Mouse (Mus musculus): ENCODE data around the gene Cep83.

The Cep83 gene

GRCm38 (mm10) chr10:94777576-94777975 lies 89.1 kb downstream of the Cep83 start:
- in situ Hi-C loops (cut with MboI; ENCODE audit: low sequenced_read_pairs), result no loop called here

DNA sequence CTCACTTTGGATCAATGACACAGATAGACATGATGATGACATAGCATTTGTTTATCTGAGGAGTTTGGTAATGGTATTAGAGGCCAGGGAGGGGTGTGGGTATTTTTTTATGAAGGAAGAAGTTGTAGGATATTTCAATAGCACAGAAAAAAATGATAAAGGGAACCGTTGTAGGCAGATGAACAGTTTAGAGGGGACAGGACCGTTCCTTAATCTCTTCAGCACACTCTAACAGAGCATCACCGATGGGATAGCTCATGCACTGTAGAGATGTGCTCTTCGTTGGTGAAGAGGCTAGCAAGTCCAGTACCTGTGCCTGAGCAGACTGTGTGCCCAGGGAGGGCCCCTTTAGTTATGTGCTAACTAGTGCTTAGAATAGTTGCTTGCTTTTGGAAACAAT lies 90.9 kb downstream of the Cep83 start:
- in situ Hi-C loops (cut with MboI; ENCODE audit: low sequenced_read_pairs), result no loop called here

GRCm38 (mm10) chr10:94780618-94781262 lies 92.3 kb downstream of the Cep83 start:
- in situ Hi-C loops (cut with MboI; ENCODE audit: low sequenced_read_pairs), result no loop called here

GRCm38 (mm10) chr10:94789205-94789604 lies 100.8 kb downstream of the Cep83 start:
- in situ Hi-C loops (cut with MboI; ENCODE audit: low sequenced_read_pairs), result no loop called here

DNA sequence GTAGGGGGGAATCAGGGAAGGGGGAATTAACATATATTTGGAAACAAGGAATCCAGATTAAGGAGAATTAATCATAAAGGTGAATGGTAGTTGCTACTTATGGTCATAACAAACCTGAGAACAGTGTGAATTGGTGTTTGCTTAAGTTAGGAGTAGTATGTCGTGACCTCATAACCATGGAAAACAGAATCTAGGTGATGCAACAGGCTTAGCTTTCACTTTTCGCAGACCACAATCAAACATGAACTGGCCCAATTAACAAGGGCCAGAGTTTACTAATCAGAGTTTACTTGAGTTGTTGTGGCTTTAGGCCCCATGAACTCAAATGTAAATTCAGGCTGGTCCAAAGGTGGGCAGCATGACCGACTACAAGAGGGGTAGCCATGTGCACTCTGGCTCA lies 105.5 kb downstream of the Cep83 start:
- in situ Hi-C loops (cut with MboI; ENCODE audit: low sequenced_read_pairs), result no loop called here

DNA sequence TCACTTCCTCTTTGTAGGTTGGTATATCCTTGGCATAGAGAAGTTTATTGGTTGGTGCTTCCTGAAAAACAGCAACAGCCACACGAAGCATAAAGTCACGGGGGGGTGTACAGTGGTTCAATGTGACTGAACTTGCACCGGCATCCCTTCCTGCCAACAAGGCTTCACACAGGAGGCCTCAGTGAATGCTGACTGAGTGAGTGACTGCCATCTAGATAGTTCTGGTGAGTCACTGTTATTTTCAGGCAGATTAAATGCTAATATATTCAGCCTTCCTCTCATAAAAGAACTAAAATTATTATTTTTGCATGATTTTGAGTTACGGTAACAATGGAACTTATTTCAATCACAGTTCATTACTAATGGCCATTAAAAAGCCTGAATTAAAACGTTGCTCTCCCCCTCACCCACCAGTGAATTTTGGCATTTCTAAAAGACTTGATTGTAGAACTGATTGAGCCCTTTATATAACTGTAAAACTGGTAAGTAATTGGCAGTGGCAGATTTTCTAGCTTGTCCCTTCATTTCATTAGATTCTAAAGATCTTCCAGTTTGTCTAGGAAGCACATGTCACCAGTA lies 106.3 kb downstream of the Cep83 start:
- in situ Hi-C loops (cut with MboI; ENCODE audit: low sequenced_read_pairs), result no loop called here

- in situ Hi-C loops (cut with MboI; ENCODE audit: low sequenced_read_pairs), result no loop called here
Measured at GRCm38 (mm10) chr10:94798128-94798527, 109.7 kb downstream of the Cep83 start.

GRCm38 (mm10) chr10:94799485-94800239 lies 111.2 kb downstream of the Cep83 start:
- in situ Hi-C loops (cut with MboI; ENCODE audit: low sequenced_read_pairs), result no loop called here

GRCm38 (mm10) chr10:94800677-94801354 lies 112.4 kb downstream of the Cep83 start:
- in situ Hi-C loops (cut with MboI; ENCODE audit: low sequenced_read_pairs), result no loop called here

DNA sequence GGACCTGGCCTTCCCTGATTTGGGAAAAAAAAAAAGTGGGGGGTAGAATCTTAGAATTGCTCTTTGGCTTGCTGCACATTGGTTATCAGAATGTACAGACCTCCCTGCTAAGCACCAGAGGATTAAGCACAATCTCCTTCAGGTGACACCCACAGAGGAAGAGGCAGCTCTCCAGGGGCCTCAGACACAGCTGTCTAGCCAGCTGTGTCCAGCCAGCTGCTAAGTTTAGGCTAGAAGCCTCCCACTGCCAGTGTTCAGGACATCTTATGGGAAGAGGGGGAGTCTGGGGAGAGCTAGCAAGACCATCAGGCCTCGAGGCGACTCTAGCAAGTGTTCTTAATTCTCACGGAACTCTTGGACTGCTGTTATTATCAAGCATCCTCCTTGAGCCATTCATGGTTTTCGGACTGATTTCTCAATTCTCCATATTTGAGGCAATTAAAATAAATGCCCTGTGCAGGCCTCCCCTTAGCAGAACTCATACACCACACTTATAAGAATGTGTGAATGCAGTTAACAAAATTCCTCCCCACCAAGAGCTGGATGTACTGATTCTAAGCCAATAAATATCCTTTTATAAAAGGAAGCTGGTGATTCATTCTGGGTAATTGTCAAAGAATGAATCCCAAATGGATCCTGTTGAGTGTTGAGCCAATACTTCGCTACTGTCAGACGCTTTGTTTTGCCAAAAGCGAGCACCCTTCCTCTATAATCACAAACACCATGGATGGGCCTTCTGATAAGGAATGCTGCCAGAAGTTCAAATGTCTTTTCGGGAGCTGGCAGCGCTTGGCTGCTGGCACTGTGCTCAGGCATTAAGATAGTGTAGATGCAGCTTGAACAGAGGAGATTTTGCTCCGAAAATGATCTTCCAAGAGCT lies 115.8 kb downstream of the Cep83 start:
- in situ Hi-C loops (cut with MboI; ENCODE audit: low sequenced_read_pairs), result no loop called here

DNA sequence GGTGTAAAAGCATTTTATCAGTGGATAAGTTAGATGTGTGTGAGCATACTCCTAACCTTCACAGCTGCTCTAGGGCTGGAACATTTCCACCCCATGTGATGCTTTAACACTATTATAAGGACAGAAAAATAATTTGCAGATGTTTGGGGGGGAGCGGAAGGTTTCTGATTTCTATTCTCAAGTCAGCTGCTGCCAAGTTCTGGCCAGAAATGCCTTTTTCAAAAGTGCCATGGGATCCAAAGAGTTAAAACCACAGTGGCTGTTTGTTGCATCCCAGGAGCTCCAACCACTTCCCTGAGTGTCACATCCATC lies 116.4 kb downstream of the Cep83 start:
- in situ Hi-C loops (cut with MboI; ENCODE audit: low sequenced_read_pairs), result no loop called here

- in situ Hi-C loops (cut with MboI; ENCODE audit: low sequenced_read_pairs), result no loop called here
Measured at GRCm38 (mm10) chr10:94807323-94807722, 118.9 kb downstream of the Cep83 start.

GRCm38 (mm10) chr10:94808275-94808674 lies 119.8 kb downstream of the Cep83 start:
- in situ Hi-C loops (cut with MboI; ENCODE audit: low sequenced_read_pairs), result no loop called here

GRCm38 (mm10) chr10:94809946-94810472 lies 121.6 kb downstream of the Cep83 start:
- in situ Hi-C loops (cut with MboI; ENCODE audit: low sequenced_read_pairs), result no loop called here

DNA sequence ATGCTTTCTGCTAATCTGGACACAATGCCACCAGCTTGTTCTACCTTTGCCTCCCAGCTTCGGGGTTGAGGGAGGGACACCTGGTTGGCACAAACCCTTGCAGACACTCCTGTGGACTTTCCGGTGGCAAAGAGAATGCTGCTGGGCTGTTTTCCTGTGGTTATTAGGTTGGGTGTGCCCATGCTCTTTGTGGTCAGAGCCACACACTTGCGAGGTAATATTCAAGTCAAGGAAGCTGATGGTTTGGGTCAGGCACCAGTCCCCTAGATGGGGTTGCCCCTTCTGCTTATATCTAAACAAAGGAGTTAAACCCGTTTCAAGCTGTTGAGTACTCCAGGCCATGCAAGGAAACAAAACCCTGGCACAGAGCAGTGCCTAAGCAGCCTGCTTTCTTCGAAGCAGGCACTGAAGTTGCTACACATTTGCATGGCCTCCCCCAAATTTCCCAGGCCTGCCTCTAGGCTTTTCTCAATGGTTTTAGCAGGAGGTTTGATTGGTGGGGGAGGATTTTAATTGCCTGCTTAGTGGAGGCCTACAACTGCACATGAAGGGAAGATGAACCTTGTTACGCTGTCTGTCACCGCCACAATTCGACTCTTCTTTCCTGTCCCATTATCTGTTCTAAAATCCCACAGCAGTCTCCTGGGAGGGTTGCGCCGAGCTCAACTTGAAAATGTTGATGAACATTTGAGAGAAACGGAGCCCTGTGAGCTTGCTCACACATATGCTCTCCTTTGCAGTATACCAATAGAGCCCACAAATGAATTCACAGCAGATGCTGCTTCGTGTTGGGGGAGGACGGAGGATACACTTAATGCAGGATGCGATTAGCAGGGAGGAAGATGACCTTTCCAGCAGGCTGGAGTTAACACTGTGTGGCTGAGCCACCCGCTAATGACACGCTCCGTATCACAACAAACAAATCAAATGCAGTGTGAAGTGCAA lies 123.7 kb downstream of the Cep83 start:
- in situ Hi-C loops (cut with MboI; ENCODE audit: low sequenced_read_pairs), result no loop called here

GRCm38 (mm10) chr10:94818127-94818526 lies 129.7 kb downstream of the Cep83 start:
- in situ Hi-C loops (cut with MboI; ENCODE audit: low sequenced_read_pairs), result no loop called here

GRCm38 (mm10) chr10:94818781-94819665 lies 130.6 kb downstream of the Cep83 start:
- in situ Hi-C loops (cut with MboI; ENCODE audit: low sequenced_read_pairs), result no loop called here

GRCm38 (mm10) chr10:94823971-94824760 lies 135.7 kb downstream of the Cep83 start:
- in situ Hi-C loops (cut with MboI; ENCODE audit: low sequenced_read_pairs), result no loop called here
